Mouse (Mus musculus) erythroblast, adult 5-6 weeks (primary cell): ENCODE measurements around the gene Akt1s1. TPM values are rescaled to one million over a fixed set of nuclear protein-coding genes. Genes with fewer than 3 reads are reported as not detected.
A peak's percentile ranks its signal among the peaks of the same experiment; 100 is the strongest.

Experiments used
- ATAC-seq: replicated peaks from 2 replicates; pipeline ENCODE4 v1.8.0; 2016; ENCODE audit warnings: moderate number of reproducible peaks, mild to moderate bottlenecking, moderate TSS enrichment, inconsistent platforms; ENCODE audit not compliant: poor library complexity, low FRiP score, severe bottlenecking
- total RNA-seq, 2 experiments: library from RNA; stranded (forward) in 1 of 2; stranded (reverse) in 1 of 2; fragments of 150-400 nt in 1 of 2; fragments of 200-764, 138-1000 nt in 1 of 2; gene quantifications; 2 replicates each; pipeline versions ENCODE4 v1.2.3 to v1.2.4; 2015 to 2017; ENCODE audit warnings: low replicate concordance in 2 of 2

Gene Akt1s1
- total RNA-seq, 2 experiments from 2014 or later, result 6.5 to 43.3 TPM

DNA sequence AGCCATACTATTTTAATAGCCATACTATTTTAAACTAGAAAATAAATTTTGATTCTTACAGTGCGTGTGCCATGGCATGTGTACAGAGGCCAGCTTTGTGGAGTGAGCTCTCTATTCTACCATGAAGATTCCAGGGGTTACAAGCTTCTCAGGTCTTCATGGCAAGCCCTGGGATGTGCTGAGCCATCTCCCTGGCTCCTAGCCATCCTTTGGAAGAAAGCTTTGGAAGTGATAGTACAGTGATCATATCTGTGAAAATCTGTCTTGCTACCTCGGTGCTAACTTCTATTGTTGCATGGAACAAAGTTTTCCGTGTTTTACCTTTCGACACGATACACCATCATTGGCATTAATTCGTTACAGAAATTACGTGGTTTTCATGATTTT lies 46.4 kb downstream of the Akt1s1 start:
- ATAC-seq, result no peak

DNA sequence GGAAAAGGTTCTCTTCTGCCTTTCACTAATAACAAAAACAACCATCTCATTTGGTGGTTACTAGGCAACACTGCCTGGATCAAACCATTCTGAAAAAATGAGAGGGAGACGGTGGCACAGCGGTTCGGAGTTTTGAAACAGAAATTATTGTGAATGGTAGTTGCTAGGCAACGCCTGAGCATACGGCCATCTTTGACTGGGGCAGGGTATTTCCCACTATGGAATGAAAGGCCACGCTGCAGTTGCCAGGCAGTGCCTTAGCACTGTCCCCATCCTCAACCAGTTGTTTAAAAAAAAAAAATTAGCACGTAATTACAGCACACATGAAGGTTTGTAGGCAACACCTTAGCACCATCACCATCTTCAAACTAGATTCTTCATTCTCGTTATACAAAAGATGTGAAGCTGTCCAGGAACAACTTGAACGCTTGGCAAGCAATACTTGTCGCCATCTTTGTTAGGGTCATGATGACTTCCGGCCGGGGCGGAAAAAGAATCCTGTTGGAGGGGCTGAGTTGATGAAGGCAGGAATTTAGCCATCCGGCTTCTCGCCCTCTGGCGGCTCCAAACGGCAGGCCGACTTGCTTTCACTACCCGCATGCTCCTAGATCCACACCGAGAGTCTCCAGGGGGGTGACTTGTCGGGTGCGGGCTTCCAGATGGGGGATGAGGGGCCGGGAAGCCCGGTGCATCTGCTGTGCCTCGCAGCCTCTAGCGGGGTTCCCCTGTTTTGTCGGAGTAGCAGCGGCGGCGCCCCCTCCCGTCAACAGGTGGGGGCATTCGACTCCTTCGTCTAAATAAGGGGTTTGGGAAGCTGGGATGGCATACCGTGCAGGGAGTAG lies 47.0 kb downstream of the Akt1s1 start, which contains the start of gene Fuz:
Fuz (plus strand) TSS at position 487 of the 842 bp plus-strand sequence.
- peak; percentile 60 for ATAC-seq

GRCm38 (mm10) chr7:44896499-44896898 lies 47.7 kb downstream of the Akt1s1 start:
- no peak for ATAC-seq

GRCm38 (mm10) chr7:44898607-44899006 lies 49.8 kb downstream of the Akt1s1 start:
- no peak for ATAC-seq

- no peak for ATAC-seq
These were observed 51.8 kb downstream of the Akt1s1 start for GRCm38 (mm10) chr7:44900632-44901031.

DNA sequence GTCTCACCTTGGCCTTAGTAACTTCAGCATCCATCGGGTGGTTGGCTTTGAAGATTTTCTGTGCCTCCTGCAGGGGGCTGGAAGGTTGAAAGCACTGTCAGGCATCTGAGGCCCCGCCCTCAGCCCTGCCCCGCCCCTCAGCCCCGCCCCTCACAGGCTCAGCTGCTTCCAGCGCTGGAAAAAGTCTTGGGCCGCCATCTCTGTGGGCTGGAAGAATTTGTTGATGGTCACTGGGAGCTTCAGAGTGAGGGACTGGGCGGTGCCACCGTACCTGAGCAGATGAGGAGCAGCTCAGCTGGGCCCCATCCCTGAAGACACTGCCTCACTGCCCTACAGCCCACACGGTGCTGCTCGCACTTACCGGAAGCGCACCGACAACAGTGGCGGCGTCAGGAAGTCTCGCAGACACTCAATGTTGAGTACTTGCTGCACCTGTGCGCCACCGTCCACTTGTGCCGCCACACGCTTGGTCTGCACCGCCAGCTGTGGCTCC lies 52.5 kb downstream of the Akt1s1 start:
- peak; percentile 65 for ATAC-seq

Other genes with a start within 250 kb of the Akt1s1 start
- not detected in 2 replicates for gene Myh14, start 178.1 kb upstream of the Akt1s1 start, total RNA-seq (2015; ENCODE audit: low replicate concordance)
- not detected in 2 replicates for gene Myh14, start 178.1 kb upstream of the Akt1s1 start, total RNA-seq (2017; ENCODE audit: low replicate concordance)
- gene Izumo2, start 140.2 kb upstream of the Akt1s1 start, total RNA-seq (2015; ENCODE audit: low replicate concordance), result not detected in 2 replicates
- not detected in 2 replicates for gene Izumo2, start 140.2 kb upstream of the Akt1s1 start, total RNA-seq (2017; ENCODE audit: low replicate concordance)
- 21.5 and 24.0 TPM in 2 replicates for gene Vrk3, start 100.6 kb upstream of the Akt1s1 start, total RNA-seq (2015; ENCODE audit: low replicate concordance)
- gene Vrk3, start 100.6 kb upstream of the Akt1s1 start, total RNA-seq (2017; ENCODE audit: low replicate concordance), result 11.3 and 22.7 TPM in 2 replicates
- gene Zfp473, start 97.9 kb upstream of the Akt1s1 start, total RNA-seq (2015; ENCODE audit: low replicate concordance), result 0.58 TPM in 1 of 2 replicates, not detected in the other
- 0.14 and 0.60 TPM in 2 replicates for gene Zfp473, start 97.9 kb upstream of the Akt1s1 start, total RNA-seq (2017; ENCODE audit: low replicate concordance)
- gene Nup62, start 32.9 kb upstream of the Akt1s1 start, total RNA-seq (2015; ENCODE audit: low replicate concordance), result 10.4 and 14.4 TPM in 2 replicates
- 21.7 and 21.9 TPM in 2 replicates for gene Nup62, start 32.9 kb upstream of the Akt1s1 start, total RNA-seq (2017; ENCODE audit: low replicate concordance)
- 0.84 TPM in 1 of 2 replicates, not detected in the other for gene Il4i1, start 32.6 kb upstream of the Akt1s1 start, total RNA-seq (2015; ENCODE audit: low replicate concordance)
- gene Il4i1, start 32.6 kb upstream of the Akt1s1 start, total RNA-seq (2017; ENCODE audit: low replicate concordance), result 0.09 TPM in 1 of 2 replicates, not detected in the other
- gene Atf5, start 32.3 kb upstream of the Akt1s1 start, total RNA-seq (2015; ENCODE audit: low replicate concordance), result 1.3 and 1.9 TPM in 2 replicates
- gene Atf5, start 32.3 kb upstream of the Akt1s1 start, total RNA-seq (2017; ENCODE audit: low replicate concordance), result 2.1 and 2.5 TPM in 2 replicates
- 15.8 and 21.3 TPM in 2 replicates for gene Tbc1d17, start 88 bp downstream of the Akt1s1 start, total RNA-seq (2015; ENCODE audit: low replicate concordance)
- gene Tbc1d17, start 88 bp downstream of the Akt1s1 start, total RNA-seq (2017; ENCODE audit: low replicate concordance), result 33.6 and 77.5 TPM in 2 replicates
- gene Pnkp, start 8.1 kb downstream of the Akt1s1 start, total RNA-seq (2015; ENCODE audit: low replicate concordance), result 17.3 and 43.3 TPM in 2 replicates
- gene Pnkp, start 8.1 kb downstream of the Akt1s1 start, total RNA-seq (2017; ENCODE audit: low replicate concordance), result 26.8 and 32.5 TPM in 2 replicates
- 6.9 and 8.1 TPM in 2 replicates for gene Ptov1, start 20.8 kb downstream of the Akt1s1 start, total RNA-seq (2015; ENCODE audit: low replicate concordance)
- gene Ptov1, start 20.8 kb downstream of the Akt1s1 start, total RNA-seq (2017; ENCODE audit: low replicate concordance), result 8.8 and 12.1 TPM in 2 replicates
- gene Med25, start 43.7 kb downstream of the Akt1s1 start, total RNA-seq (2015; ENCODE audit: low replicate concordance), result 6.5 and 8.4 TPM in 2 replicates
- gene Med25, start 43.7 kb downstream of the Akt1s1 start, total RNA-seq (2017; ENCODE audit: low replicate concordance), result 3.2 and 5.3 TPM in 2 replicates
- 1.3 TPM in 1 of 2 replicates, not detected in the other for gene Fuz, start 47.1 kb downstream of the Akt1s1 start, total RNA-seq (2015; ENCODE audit: low replicate concordance)
- 2.2 and 4.3 TPM in 2 replicates for gene Fuz, start 47.1 kb downstream of the Akt1s1 start, total RNA-seq (2017; ENCODE audit: low replicate concordance)
- gene Ap2a1, start 80.5 kb downstream of the Akt1s1 start, total RNA-seq (2015; ENCODE audit: low replicate concordance), result 29.4 and 43.1 TPM in 2 replicates
- 27.5 and 36.0 TPM in 2 replicates for gene Ap2a1, start 80.5 kb downstream of the Akt1s1 start, total RNA-seq (2017; ENCODE audit: low replicate concordance)
- not detected in 2 replicates for gene Tsks, start 94.2 kb downstream of the Akt1s1 start, total RNA-seq (2015; ENCODE audit: low replicate concordance)
- not detected in 2 replicates for gene Tsks, start 94.2 kb downstream of the Akt1s1 start, total RNA-seq (2017; ENCODE audit: low replicate concordance)
- gene Cpt1c, start 125.9 kb downstream of the Akt1s1 start, total RNA-seq (2015; ENCODE audit: low replicate concordance), result 0.19 and 1.5 TPM in 2 replicates
- 0.28 and 0.51 TPM in 2 replicates for gene Cpt1c, start 125.9 kb downstream of the Akt1s1 start, total RNA-seq (2017; ENCODE audit: low replicate concordance)
- 21.7 and 73.4 TPM in 2 replicates for gene Prmt1, start 137.6 kb downstream of the Akt1s1 start, total RNA-seq (2015; ENCODE audit: low replicate concordance)
- 9.2 and 30.6 TPM in 2 replicates for gene Prmt1, start 137.6 kb downstream of the Akt1s1 start, total RNA-seq (2017; ENCODE audit: low replicate concordance)
- 15.5 and 24.2 TPM in 2 replicates for gene Irf3, start 148.7 kb downstream of the Akt1s1 start, total RNA-seq (2015; ENCODE audit: low replicate concordance)
- gene Irf3, start 148.7 kb downstream of the Akt1s1 start, total RNA-seq (2017; ENCODE audit: low replicate concordance), result 17.0 and 34.1 TPM in 2 replicates
- gene Bcl2l12, start 149.7 kb downstream of the Akt1s1 start, total RNA-seq (2015; ENCODE audit: low replicate concordance), result 2.9 and 9.6 TPM in 2 replicates
- 1.3 and 2.5 TPM in 2 replicates for gene Bcl2l12, start 149.7 kb downstream of the Akt1s1 start, total RNA-seq (2017; ENCODE audit: low replicate concordance)
- 7.9 and 10.7 TPM in 2 replicates for gene Scaf1, start 167.4 kb downstream of the Akt1s1 start, total RNA-seq (2015; ENCODE audit: low replicate concordance)
- gene Scaf1, start 167.4 kb downstream of the Akt1s1 start, total RNA-seq (2017; ENCODE audit: low replicate concordance), result 9.8 and 10.0 TPM in 2 replicates
- gene Rras, start 169.0 kb downstream of the Akt1s1 start, total RNA-seq (2015; ENCODE audit: low replicate concordance), result 7.5 and 10.8 TPM in 2 replicates
- 0.60 TPM in 1 of 2 replicates, not detected in the other for gene Rras, start 169.0 kb downstream of the Akt1s1 start, total RNA-seq (2017; ENCODE audit: low replicate concordance)
- gene Prr12, start 203.9 kb downstream of the Akt1s1 start, total RNA-seq (2015; ENCODE audit: low replicate concordance), result 3.3 and 6.1 TPM in 2 replicates
- gene Prr12, start 203.9 kb downstream of the Akt1s1 start, total RNA-seq (2017; ENCODE audit: low replicate concordance), result 0.60 and 0.70 TPM in 2 replicates
- 10.4 and 20.7 TPM in 2 replicates for gene Nosip, start 213.4 kb downstream of the Akt1s1 start, total RNA-seq (2015; ENCODE audit: low replicate concordance)
- gene Nosip, start 213.4 kb downstream of the Akt1s1 start, total RNA-seq (2017; ENCODE audit: low replicate concordance), result 15.5 and 22.2 TPM in 2 replicates
- 1.3 and 5.2 TPM in 2 replicates for gene Prrg2, start 213.7 kb downstream of the Akt1s1 start, total RNA-seq (2015; ENCODE audit: low replicate concordance)
- 0.34 and 7.0 TPM in 2 replicates for gene Prrg2, start 213.7 kb downstream of the Akt1s1 start, total RNA-seq (2017; ENCODE audit: low replicate concordance)
- 1.3 and 2.5 TPM in 2 replicates for gene Rcn3, start 243.2 kb downstream of the Akt1s1 start, total RNA-seq (2015; ENCODE audit: low replicate concordance)
- 6.7 and 7.5 TPM in 2 replicates for gene Rcn3, start 243.2 kb downstream of the Akt1s1 start, total RNA-seq (2017; ENCODE audit: low replicate concordance)